Mouse (Mus musculus): Measurements from ENCODE around the gene Sgms1.
A peak's percentile ranks its signal among the peaks of the same experiment; 100 is the strongest.

DNA sequence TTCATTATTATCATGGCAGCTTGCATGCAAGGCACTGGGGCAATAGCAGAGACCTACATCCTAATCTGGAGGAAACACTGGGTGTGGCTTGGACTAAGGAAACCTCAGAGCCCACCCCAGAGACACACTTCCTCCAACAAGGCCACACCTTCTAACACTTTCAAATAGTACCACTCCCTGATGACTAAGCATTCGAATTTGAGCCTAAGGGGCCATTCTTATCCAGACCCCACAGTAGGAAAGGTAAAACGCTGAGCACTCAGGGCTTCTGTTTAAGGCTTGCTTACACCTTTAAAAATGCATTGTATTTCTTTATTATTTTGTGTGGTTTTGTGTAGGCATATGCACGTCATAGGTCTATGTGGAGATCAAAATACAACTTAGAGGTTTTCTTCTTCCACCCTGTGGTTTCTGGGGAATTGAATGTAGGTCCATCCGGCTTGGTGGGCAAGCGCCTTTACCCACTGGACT is 217.0 kb downstream of the Sgms1 start:
- peak; percentile 74; the same call in 1 of the 2 replicates for TF ChIP-seq EP300 (IDR thresholded peaks at IDR 0.05; ENCODE audit: insufficient read depth, low read depth, low read length)
- no peak for TF ChIP-seq POLR2A (IDR thresholded peaks at IDR 0.05; ENCODE audit: insufficient read depth, low read depth, low read length)
- no peak for TF ChIP-seq CTCF (IDR thresholded peaks at IDR 0.05)

Measured in heart, adult 2 months (tissue).